Mouse (Mus musculus) Patski (cell line): ENCODE results near the gene Adh1. TPM values are rescaled to one million over a fixed set of nuclear protein-coding genes. Genes with fewer than 3 reads are reported as not detected.

Source experiments
- ATAC-seq: fragments of 100-300 bp; one replicate; pipeline ENCODE4 v1.8.0; 2021
- CTCF ChIA-PET: fragments of 350-600 bp; sonication (Branson Sonifier 250); formaldehyde crosslinking; loops from one replicate; lab custom pipeline; 2022; ENCODE audit warnings: inconsistent platforms; lab: Charles Lee
- POLR2A ChIA-PET: fragments of 350-600 bp; sonication (Branson Sonifier 250); formaldehyde crosslinking; loops from one replicate; lab custom pipeline; 2022; ENCODE audit warnings: antibody characterized with exemption, inconsistent platforms; lab: Charles Lee
- DNase-seq: peaks from one replicate; pipeline ENCODE4 v3.0.0-alpha.2; 2011; ENCODE audit warnings: low read depth, low spot score
- H3K27me3 ChIP-seq: fragments of 371-371 bp; one replicate; pipeline ENCODE4 v1.5.1; 2021
- CTCF ChIP-seq: fragments of 100-300 bp; IDR thresholded peaks from one replicate; pipeline ENCODE4 v1.5.1; 2021
- in situ Hi-C: fragments of 300-500 bp; cut with MboI; formaldehyde crosslinking; loops from 3 replicates; pipeline ENCODE4 v1.11.1; 2018; ENCODE audit warnings: low pct_unique_long_range_greater_than_20kb, mixed read lengths
- polyA plus RNA-seq: library from polyadenylated mRNA; unstranded; gene quantifications from one replicate; pipeline ENCODE4 v1.2.3, GENCODE M21; 2021

Adh1 gene
- polyA plus RNA-seq = 1.1 TPM

DNA sequence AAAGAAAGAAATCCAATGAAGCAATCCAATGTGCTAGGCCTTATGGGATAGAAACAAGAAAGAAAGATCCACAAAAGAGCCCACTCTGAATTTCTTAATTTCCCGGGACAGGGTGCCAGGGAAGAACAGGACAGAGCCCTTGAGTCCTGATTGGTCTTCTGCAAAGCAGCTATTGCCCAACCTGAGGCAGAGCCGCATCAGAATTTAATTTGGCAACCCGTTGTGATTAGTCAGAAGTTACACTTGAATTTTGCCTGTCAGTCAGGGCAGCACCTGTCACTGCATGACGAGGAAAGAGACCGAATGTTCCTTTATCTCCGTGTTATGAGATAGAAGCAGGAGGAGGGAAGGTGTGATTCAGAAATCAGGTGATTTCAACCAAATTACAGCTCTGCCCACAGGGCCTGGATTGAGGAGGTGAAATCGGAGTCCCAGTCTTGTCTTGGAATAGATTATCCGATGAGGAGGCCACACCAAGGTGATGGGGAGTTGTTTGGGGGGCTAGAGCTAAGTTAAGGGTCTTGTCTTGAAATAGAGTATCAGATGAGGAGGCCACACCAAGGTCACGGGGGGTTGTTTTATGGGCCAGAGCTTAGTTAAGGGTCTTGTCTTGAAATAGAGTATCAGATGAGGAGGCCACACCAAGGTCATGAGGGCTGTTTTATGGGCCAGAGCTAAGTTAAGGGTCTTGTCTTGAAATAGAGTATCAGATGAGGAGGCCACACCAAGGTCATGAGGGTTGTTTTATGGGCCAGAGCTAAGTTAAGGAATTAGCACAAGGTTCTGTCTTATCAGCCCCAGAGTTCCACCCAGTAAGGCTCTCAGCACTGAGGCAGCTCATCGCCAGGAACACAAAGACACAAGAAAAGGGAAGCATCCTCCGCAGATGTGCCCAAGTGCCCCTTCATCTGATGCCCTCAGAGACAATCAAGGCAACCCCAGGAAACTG is at the start of gene Adh1:
Gene Adh1, plus strand, starts transcription at position 271 of the 949 bp plus-strand sequence.
- ChIA-PET CTCF (interaction anchor here (0.8 to 3.6 kb wide), 4 partner anchors 9 to 19 kb away, joined by 3 to 21 read pairs (median 8); no protein-coding TSS in a partner anchor), POLR2A (no interaction called here)
- TF ChIP-seq CTCF = no peak
- no peak for ATAC-seq
- no peak for DNase-seq
- in situ Hi-C loops = no loop called here
- H3K27me3 ChIP-seq = no peaks in the 10 kb centered on the region

DNA sequence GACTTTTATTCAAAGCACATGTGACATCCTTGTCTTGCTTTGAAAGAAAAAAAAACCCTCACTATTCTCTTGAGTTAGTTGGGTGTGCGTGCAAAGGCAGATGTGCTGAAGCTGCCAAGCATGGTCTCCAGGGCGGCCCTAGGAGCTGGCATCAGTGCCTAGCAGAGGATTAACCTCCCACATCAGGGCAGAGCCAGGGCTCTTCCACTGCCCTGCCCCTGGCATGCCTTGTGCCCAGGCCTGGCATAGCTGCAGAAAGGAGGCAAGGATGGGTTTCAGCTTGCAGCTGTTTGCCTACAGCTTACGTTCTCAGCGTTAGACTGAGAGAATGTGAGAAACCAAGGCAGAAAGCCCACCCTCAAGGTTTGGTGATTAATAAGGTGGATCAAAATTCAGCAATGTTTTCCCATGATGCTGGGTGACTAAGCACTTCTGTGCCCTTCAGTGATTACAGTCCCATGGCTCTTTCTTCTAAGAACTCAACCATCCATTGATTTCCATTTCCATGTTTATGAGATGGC is 48.3 kb upstream of the Adh1 start:
- in situ Hi-C loops = no loop called here
- DNase-seq (peak; percentile 72), ATAC-seq (peak; percentile 83)
- no peak for TF ChIP-seq CTCF
- ChIA-PET CTCF (interaction anchor here (1.5 to 10.9 kb wide), 7 partner anchors 9 to 219 kb away, joined by 4 to 92 read pairs (median 9); no protein-coding TSS in a partner anchor), POLR2A (no interaction called here)
- H3K27me3 ChIP-seq = no peaks in the 10 kb centered on the region

DNA sequence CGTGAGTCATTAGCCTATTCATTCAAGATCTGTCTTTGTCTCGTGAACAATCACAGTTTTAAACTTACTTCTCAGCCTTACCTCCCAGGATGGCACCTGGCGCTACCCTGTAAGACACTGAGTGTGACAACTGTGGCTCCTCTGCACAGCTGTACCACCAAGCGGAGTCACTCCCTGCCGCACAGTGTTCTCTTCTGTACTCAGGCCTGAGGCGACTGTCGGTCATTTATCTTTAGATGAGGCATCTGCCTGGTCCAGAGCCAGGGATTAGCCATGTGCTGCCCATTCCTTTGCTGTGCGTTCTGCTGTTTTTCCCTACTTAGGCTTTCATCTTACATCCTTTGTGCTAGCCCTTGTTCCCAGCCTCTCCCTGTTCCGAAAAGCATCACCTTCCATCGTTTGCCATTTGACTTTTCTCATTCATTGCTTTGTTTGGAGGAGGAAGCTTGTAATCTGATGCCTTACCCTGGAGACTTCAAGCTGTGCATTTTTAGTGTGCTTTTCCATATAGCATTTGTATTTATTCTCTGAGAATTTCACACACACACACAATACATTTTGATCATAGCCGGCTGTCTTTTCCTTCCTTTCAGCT is 45.3 kb upstream of the Adh1 start:
- ChIA-PET CTCF (interaction anchor here (0.7 to 10.9 kb wide), 6 partner anchors 12 to 193 kb away, joined by 3 to 92 read pairs (median 3); no protein-coding TSS in a partner anchor), POLR2A (interaction anchor here (0.6 kb wide), 2 partner anchors 16 to 153 kb away, joined by 3 read pairs; no protein-coding TSS in a partner anchor)
- no peak for DNase-seq
- in situ Hi-C loops = no loop called here
- TF ChIP-seq CTCF = no peak
- no peaks in the 10 kb centered on the region for H3K27me3 ChIP-seq
- no peak for ATAC-seq

- ChIA-PET POLR2A (interaction anchor here (0.6 kb wide), 2 partner anchors 17 to 153 kb away, joined by 3 read pairs; no protein-coding TSS in a partner anchor), CTCF (interaction anchor here (0.7 to 10.9 kb wide), 8 partner anchors 11 to 193 kb away, joined by 3 to 92 read pairs (median 4); no protein-coding TSS in a partner anchor)
- in situ Hi-C loops = no loop called here
- no peak for TF ChIP-seq CTCF
- DNase-seq (no peak), ATAC-seq (no peak)
- no peaks in the 10 kb centered on the region for H3K27me3 ChIP-seq
Observed at GRCm38 (mm10) chr3:138216091-138216490, 44.7 kb upstream of the Adh1 start.

DNA sequence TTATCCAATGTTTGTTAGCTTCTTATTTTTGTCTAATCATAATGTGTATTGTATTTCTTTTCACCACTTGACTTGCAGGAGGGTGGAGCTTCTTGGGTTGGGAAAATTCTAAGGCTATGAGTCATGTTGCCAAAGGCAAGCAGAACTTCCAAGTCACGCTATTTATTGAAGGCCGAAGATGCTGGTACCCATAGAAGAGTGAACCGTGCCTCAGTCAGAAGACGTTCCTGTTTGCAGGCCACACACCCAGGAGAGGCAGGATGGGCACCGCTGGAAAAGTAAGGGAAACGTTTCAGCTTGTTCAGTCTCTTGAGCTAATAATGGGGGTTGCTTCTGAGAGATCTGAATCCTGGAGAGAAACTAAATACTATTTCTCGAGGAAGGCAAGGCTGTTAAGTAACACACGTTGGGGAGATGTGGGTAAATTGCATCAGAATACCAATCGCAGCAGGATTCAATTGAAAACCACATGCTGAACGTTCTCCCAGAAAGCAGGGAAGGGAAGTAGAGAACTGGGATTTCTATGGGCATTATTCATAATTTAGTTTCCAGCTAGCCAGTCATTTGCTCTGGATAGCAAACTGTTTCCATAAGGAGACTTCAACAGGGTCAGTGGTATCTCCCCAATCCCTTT is 43.0 kb upstream of the Adh1 start, which contains the start of gene Adh7:
Gene Adh7, plus strand, starts transcription at position 130 of the 634 bp plus-strand sequence.
- ChIA-PET CTCF (interaction anchor here (0.7 to 10.9 kb wide), 7 partner anchors 9 to 215 kb away, joined by 3 to 92 read pairs (median 5); no protein-coding TSS in a partner anchor), POLR2A (interaction anchor here (0.6 kb wide), 1 partner anchor 12 kb away, joined by 3 read pairs; no protein-coding TSS in a partner anchor)
- in situ Hi-C loops = no loop called here
- DNase-seq (no peak), ATAC-seq (no peak)
- TF ChIP-seq CTCF = no peak
- H3K27me3 ChIP-seq = no peaks in the 10 kb centered on the region

- H3K27me3 ChIP-seq = no peaks in the 10 kb centered on the region
- in situ Hi-C loops = loop anchor here (5.0 to 10.0 kb wide), 2 partner anchors 181 to 214 kb away; no protein-coding TSS in a partner anchor
- TF ChIP-seq CTCF = no peak
- ATAC-seq (no peak), DNase-seq (no peak)
- CTCF ChIA-PET = interaction anchor here (1.4 to 3.7 kb wide), 4 partner anchors 10 to 24 kb away, joined by 3 to 20 read pairs (median 12); no protein-coding TSS in a partner anchor
- POLR2A ChIA-PET = interaction anchor here (1.5 kb wide), 1 partner anchor 23 kb away, joined by 5 read pairs; no protein-coding TSS in a partner anchor
Observed at GRCm38 (mm10) chr3:138221116-138221515, 39.7 kb upstream of the Adh1 start.

DNA sequence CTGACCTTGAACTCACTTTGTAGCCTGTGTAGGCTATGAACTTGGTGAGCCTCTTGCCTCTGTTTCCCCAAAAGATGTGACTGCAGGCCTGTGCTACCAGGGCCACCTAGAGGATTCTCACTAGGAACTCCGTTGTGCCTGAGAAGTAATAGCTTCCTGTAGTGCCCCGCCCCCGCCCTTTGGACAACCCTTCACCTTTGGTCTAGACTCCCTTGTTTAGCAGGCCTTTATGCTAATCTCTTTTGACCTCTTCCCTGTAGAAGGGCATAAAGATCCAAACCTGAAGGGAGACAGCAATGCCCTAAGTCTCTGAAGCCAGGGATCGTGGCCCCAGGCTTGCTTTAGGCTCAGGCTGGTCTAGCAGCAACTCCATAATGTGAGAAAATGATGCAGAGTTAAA is 38.3 kb upstream of the Adh1 start:
- ChIA-PET CTCF (interaction anchor here (0.9 to 3.7 kb wide), 10 partner anchors 9 to 186 kb away, joined by 3 to 20 read pairs (median 8); no protein-coding TSS in a partner anchor), POLR2A (interaction anchor here (1.5 kb wide), 1 partner anchor 24 kb away, joined by 5 read pairs; no protein-coding TSS in a partner anchor)
- TF ChIP-seq CTCF = no peak
- in situ Hi-C loops = loop anchor here (5.0 to 10.0 kb wide), 2 partner anchors 180 to 212 kb away; no protein-coding TSS in a partner anchor
- H3K27me3 ChIP-seq = no peaks in the 10 kb centered on the region
- ATAC-seq = no peak
- no peak for DNase-seq

GRCm38 (mm10) chr3:138222952-138223351 is 37.8 kb upstream of the Adh1 start:
- in situ Hi-C loops = loop anchor here (5.0 to 10.0 kb wide), 2 partner anchors 179 to 212 kb away; no protein-coding TSS in a partner anchor
- H3K27me3 ChIP-seq = no peaks in the 10 kb centered on the region
- ATAC-seq = peak; percentile 76
- POLR2A ChIA-PET = interaction anchor here (1.5 kb wide), 1 partner anchor 25 kb away, joined by 5 read pairs; no protein-coding TSS in a partner anchor
- DNase-seq = no peak
- peak; percentile 95 for TF ChIP-seq CTCF
- CTCF ChIA-PET = interaction anchor here (0.6 to 3.7 kb wide), 11 partner anchors 9 to 214 kb away, joined by 3 to 20 read pairs (median 7); no protein-coding TSS in a partner anchor
